In genomic region chr1:170191925-170192324, GRCm38 (mm10) we compare ENCODE assay signal across 45 mouse cellular contexts. TPM values are rescaled to one million over a fixed set of nuclear protein-coding genes. Genes with fewer than 3 reads are reported as not detected.
"Had no signal": no experiment of that assay in that cellular context is flagged by ENCODE, and none has a peak within 500 bp of the region (broad histone marks: within the 10 kb centered on the region; RNA-seq: fewer than 3 reads in every experiment).

No protein-coding gene starts in this region.

- H3K9me3 ChIP-seq: limb, embryonic 10.5 days; limb, embryonic 12.5 days; limb, embryonic 13.5 days; limb, embryonic 15.5 days; liver, embryonic 12.5 days; liver, embryonic 13.5 days; liver, embryonic 15.5 days; lung, embryonic 15.5 days; megakaryocyte, embryonic 14.5 days; midbrain, embryonic 10.5 days; midbrain, embryonic 12.5 days; midbrain, embryonic 13.5 days; midbrain, embryonic 15.5 days; neural tube, embryonic 12.5 days; neural tube, embryonic 13.5 days had no signal

- H3K4me3 ChIP-seq: limb, embryonic 10.5 days; limb, embryonic 12.5 days; limb, embryonic 13.5 days; limb, embryonic 15.5 days; liver, embryonic 12.5 days; liver, embryonic 13.5 days; liver, embryonic 15.5 days; lung, embryonic 15.5 days; megakaryocyte, embryonic 14.5 days; midbrain, embryonic 10.5 days; midbrain, embryonic 12.5 days; midbrain, embryonic 13.5 days; midbrain, embryonic 15.5 days; myocyte; neural tube, embryonic 12.5 days; neural tube, embryonic 13.5 days had no signal

- DNase-seq: left cerebral cortex, postnatal 4 days; liver; liver, embryonic 13.5 days; liver, postnatal 0 days; lung, adult 18-20 months; lung, adult 2 months; lung, embryonic 14.5 days; lung, postnatal 10 days; lung, postnatal 14 days; lung, postnatal 36 days; lung, postnatal 4 days; midbrain, embryonic 14.5 days had no signal

- ATAC-seq: liver, embryonic 12.5 days; liver, postnatal 0 days; lung, postnatal 0 days; midbrain, embryonic 15.5 days; midbrain, embryonic 16.5 days had no signal

- H3K9ac ChIP-seq: limb, embryonic 12.5 days; limb, embryonic 13.5 days; limb, embryonic 15.5 days; liver, embryonic 12.5 days; liver, embryonic 13.5 days; liver, embryonic 14.5 days; liver, embryonic 15.5 days; liver, postnatal 0 days; lung, embryonic 14.5 days; lung, embryonic 15.5 days; midbrain, embryonic 12.5 days; midbrain, embryonic 13.5 days; midbrain, embryonic 15.5 days; neural tube, embryonic 12.5 days; neural tube, embryonic 13.5 days had no signal

- H3K27me3 ChIP-seq: limb, embryonic 12.5 days; limb, embryonic 13.5 days; limb, embryonic 15.5 days; liver, embryonic 12.5 days; liver, embryonic 13.5 days; liver, embryonic 15.5 days; lung, embryonic 15.5 days; megakaryocyte, embryonic 14.5 days; midbrain, embryonic 12.5 days; midbrain, embryonic 13.5 days; midbrain, embryonic 15.5 days; neural tube, embryonic 12.5 days; neural tube, embryonic 13.5 days had no signal

- H3K4me1 ChIP-seq: limb, embryonic 10.5 days; limb, embryonic 12.5 days; limb, embryonic 13.5 days; limb, embryonic 15.5 days; liver, embryonic 12.5 days; liver, embryonic 15.5 days; lung, embryonic 15.5 days; midbrain, embryonic 10.5 days; midbrain, embryonic 12.5 days; midbrain, embryonic 13.5 days; midbrain, embryonic 15.5 days; neural tube, embryonic 12.5 days; neural tube, embryonic 13.5 days had no signal

- H3K27ac ChIP-seq: limb, embryonic 10.5 days; limb, embryonic 12.5 days; limb, embryonic 13.5 days; limb, embryonic 15.5 days; liver, embryonic 12.5 days; liver, embryonic 13.5 days; liver, embryonic 14.5 days; liver, embryonic 15.5 days; lung, embryonic 15.5 days; macrophage; midbrain, embryonic 10.5 days; midbrain, embryonic 12.5 days; midbrain, embryonic 13.5 days; midbrain, embryonic 15.5 days; neural tube, embryonic 12.5 days; neural tube, embryonic 13.5 days had no signal

- H3K4me2 ChIP-seq: limb, embryonic 12.5 days; limb, embryonic 13.5 days; limb, embryonic 15.5 days; liver, embryonic 11.5 days; liver, embryonic 12.5 days; liver, embryonic 13.5 days; liver, embryonic 15.5 days; lung, embryonic 14.5 days; lung, embryonic 15.5 days; midbrain, embryonic 12.5 days; midbrain, embryonic 13.5 days; midbrain, embryonic 15.5 days; neural tube, embryonic 12.5 days; neural tube, embryonic 13.5 days had no signal

RNA-seq across cellular contexts. Expression of gene Sh2d1b2, which starts 40.6 kb away (rescaled TPM):
- total RNA-seq: left cerebral cortex, postnatal 10 days; left cerebral cortex, postnatal 14 days; left cerebral cortex, postnatal 25 days; left cerebral cortex, postnatal 36 days; left cerebral cortex, postnatal 4 days; liver, adult 2 months; megakaryocyte progenitor cell, adult 5-6 weeks; megakaryocyte, adult 5-6 weeks; megakaryocyte-erythroid progenitor cell, adult 5-6 weeks; monocyte, adult 5-6 weeks had no signal
- polyA plus RNA-seq: limb, embryonic 11.5 days; limb, embryonic 12.5 days; limb, embryonic 14.5 days; limb, embryonic 15.5 days; liver, adult 2 months; liver, embryonic 11.5 days; liver, embryonic 12.5 days; liver, embryonic 13.5 days; liver, embryonic 14.5 days; liver, embryonic 15.5 days; liver, embryonic 16.5 days; liver, postnatal 0 days; lung, adult 2 months; lung, embryonic 14.5 days; macrophage; midbrain, embryonic 10.5 days; midbrain, embryonic 12.5 days; midbrain, embryonic 13.5 days; midbrain, embryonic 14.5 days; midbrain, embryonic 15.5 days; midbrain, embryonic 16.5 days; myocyte; neural tube, embryonic 11.5 days; neural tube, embryonic 12.5 days; neural tube, embryonic 13.5 days had no signal
